Mouse (Mus musculus) layer of hippocampus, adult 11-12 months (tissue): ENCODE measurements around the gene Gm28043.
"Not testable (repeated sequence)": the region's sequence is repeated elsewhere in the genome, so short reads cannot be mapped to it uniquely, and the experiment has no call there.

Source experiments
- DNase-seq: peaks from one replicate; pipeline ENCODE4 v3.0.0; 2022; ENCODE audit warnings: low spot score

The Gm28043 gene

GRCm38 (mm10) chr17:29614115-29615023, at the start of gene Gm28043, which contains the start of gene Rnf8:
Gm28043 (plus strand) TSS chr17:29614876.
Rnf8 (plus strand) TSS chr17:29614790.
- DNase-seq: peak; percentile 94

- DNase-seq: no peak
These were observed 49.2 kb upstream of the Gm28043 start for GRCm38 (mm10) chr17:29565521-29565920.

- no peak for DNase-seq
These were observed 46.2 kb upstream of the Gm28043 start for GRCm38 (mm10) chr17:29568435-29568834.

GRCm38 (mm10) chr17:29569831-29570230, 44.8 kb upstream of the Gm28043 start:
- DNase-seq: no peak

GRCm38 (mm10) chr17:29579579-29580126, 35.0 kb upstream of the Gm28043 start:
- no peak for DNase-seq

GRCm38 (mm10) chr17:29583569-29583968, 31.1 kb upstream of the Gm28043 start:
- no peak for DNase-seq

GRCm38 (mm10) chr17:29584306-29584705, 30.4 kb upstream of the Gm28043 start:
- no peak for DNase-seq

- DNase-seq: peak; percentile 37
These were observed 29.9 kb upstream of the Gm28043 start for GRCm38 (mm10) chr17:29584737-29585136.

GRCm38 (mm10) chr17:29585446-29585845, 29.2 kb upstream of the Gm28043 start:
- no peak for DNase-seq

GRCm38 (mm10) chr17:29586921-29587320, 27.8 kb upstream of the Gm28043 start:
- no peak for DNase-seq

GRCm38 (mm10) chr17:29589221-29589898, 25.3 kb upstream of the Gm28043 start:
- DNase-seq: peak; percentile 28

- DNase-seq: no peak
These were observed 18.5 kb upstream of the Gm28043 start for GRCm38 (mm10) chr17:29595891-29596770.

- no peak for DNase-seq
These were observed 17.9 kb upstream of the Gm28043 start for GRCm38 (mm10) chr17:29596771-29597132.

- no peak for DNase-seq
These were observed 15.6 kb upstream of the Gm28043 start for GRCm38 (mm10) chr17:29599051-29599450.

GRCm38 (mm10) chr17:29599537-29599936, 15.1 kb upstream of the Gm28043 start:
- DNase-seq: no peak

GRCm38 (mm10) chr17:29601391-29601790, 13.3 kb upstream of the Gm28043 start:
- DNase-seq: no peak

GRCm38 (mm10) chr17:29603283-29603682, 11.4 kb upstream of the Gm28043 start:
- peak; percentile 80 for DNase-seq

GRCm38 (mm10) chr17:29613453-29613852, 1.2 kb upstream of the Gm28043 start:
- DNase-seq: not testable (repeated sequence)

GRCm38 (mm10) chr17:29615024-29615551, 412 bp downstream of the Gm28043 start:
- DNase-seq: no peak

GRCm38 (mm10) chr17:29615616-29616015, 940 bp downstream of the Gm28043 start:
- DNase-seq: no peak

- no peak for DNase-seq
These were observed 4.6 kb downstream of the Gm28043 start for GRCm38 (mm10) chr17:29619231-29619630.

GRCm38 (mm10) chr17:29623488-29623887, 8.8 kb downstream of the Gm28043 start:
- DNase-seq: no peak
